Mouse (Mus musculus) midbrain, postnatal 0 days (tissue): Measurements from ENCODE around the gene Zfp319. TPM values are rescaled to one million over a fixed set of nuclear protein-coding genes. Genes with fewer than 3 reads are reported as not detected.
A peak's percentile ranks its signal among the peaks of the same experiment; 100 is the strongest.

Source experiments
- ATAC-seq: fragments of 200-750 bp; cut with Nextera tagmentation; 2 replicates; pipeline ENCODE4 v1.8.0; 2017; ENCODE audit warnings: moderate number of reproducible peaks, mild to moderate bottlenecking, moderate TSS enrichment, moderate library complexity; ENCODE audit not compliant: low FRiP score
- DNase-seq: peaks from one replicate; pipeline ENCODE4 v3.0.0-alpha.2; 2015; ENCODE audit warnings: low spot score
- H3K27ac ChIP-seq: fragments of 300-500 bp; sonication (generic); 2 replicates; pipeline ENCODE4 v1.5.1; 2014; ENCODE audit warnings: low read depth, mild to moderate bottlenecking, low read length, mixed read lengths
- H3K27me3 ChIP-seq: fragments of 300-500 bp; sonication (generic); 2 replicates; pipeline ENCODE4 v1.6.1; 2014; ENCODE audit warnings: low read length, control low read depth, mixed read lengths; ENCODE audit not compliant: insufficient read depth
- H3K36me3 ChIP-seq: fragments of 300-500 bp; sonication (generic); 2 replicates; pipeline ENCODE4 v1.6.1; 2014; ENCODE audit warnings: low read length, control low read depth, mixed read lengths; ENCODE audit not compliant: insufficient read depth
- H3K4me1 ChIP-seq: fragments of 300-500 bp; sonication (generic); 2 replicates; pipeline ENCODE4 v1.6.1; 2014; ENCODE audit warnings: mild to moderate bottlenecking, control low read depth, antibody characterized with exemption, low read length, mixed read lengths; ENCODE audit not compliant: insufficient read depth
- H3K4me2 ChIP-seq: fragments of 300-500 bp; sonication (generic); 2 replicates; pipeline ENCODE4 v1.6.1; 2014; ENCODE audit warnings: low read depth, mild to moderate bottlenecking, low read length, mixed read lengths; ENCODE audit not compliant: poor library complexity, severe bottlenecking
- H3K4me3 ChIP-seq: fragments of 300-500 bp; sonication (generic); 2 replicates; pipeline ENCODE4 v1.5.1; 2014; ENCODE audit warnings: low read depth, mild to moderate bottlenecking, low read length, moderate library complexity
- H3K9ac ChIP-seq: fragments of 300-500 bp; sonication (generic); replicated peaks from 2 replicates; pipeline ENCODE4 v1.6.1; 2014; ENCODE audit warnings: mild to moderate bottlenecking, low read length, moderate library complexity, mixed read lengths; ENCODE audit not compliant: poor library complexity, severe bottlenecking
- H3K9me3 ChIP-seq: fragments of 300-500 bp; sonication (generic); 2 replicates; pipeline ENCODE4 v1.6.1; 2016; ENCODE audit warnings: low read length, control low read depth
- CTCF ChIP-seq: IDR thresholded peaks from 2 replicates; pipeline ENCODE4 v1.5.1; 2016; ENCODE audit warnings: antibody characterized with exemption, mild to moderate bottlenecking
- WGBS: fragments of 180-500 bp; shearing (Covaris S2); extraction: QIAGEN DNeasy Blood & Tissue Kit; methylation state at CpG from one replicate; pipeline ENCODE4 v1.1.7; 2014; 5-methylcytosine and 5-hydroxymethylcytosine counted together
- polyA plus RNA-seq: library from polyadenylated mRNA; unstranded; fragments of >200 nt; fragmentation: Nextera tagmentation; extraction: Ambion mirVana; gene quantifications from 2 replicates; pipeline ENCODE4 v1.2.1, GENCODE M21; 2015
- total RNA-seq: library from RNA; depleted of rRNA; stranded (reverse); fragments of >200 nt; gene quantifications from 2 replicates; pipeline ENCODE4 v1.2.3, GENCODE M21; 2014

Zfp319 gene
- total and polyA plus RNA-seq, 2 experiments from 2014 or later = 11.7 to 20.1 TPM

GRCm38 (mm10) chr8:95361016-95361341, 29.2 kb upstream of the Zfp319 start:
- Histone ChIP-seq H3K27me3 (no peaks in the 10 kb centered on the region), H3K36me3 (no peaks in the 10 kb centered on the region), H3K9ac (no peak overlapping the region), H3K4me1 (peaks cover 9% of the 10 kb centered on the region), H3K27ac (no peak overlapping the region), H3K4me2 (no peak overlapping the region), H3K9me3 (no peaks in the 10 kb centered on the region), H3K4me3 (no peak overlapping the region)
- TF ChIP-seq CTCF = no peak
- ATAC-seq = no peak
- DNase-seq = no peak
- WGBS = 66% methylated on average over 3 of the region's 3 CpGs

- H3K9ac ChIP-seq = no peak overlapping the region
- H3K27ac ChIP-seq = no peak overlapping the region
- TF ChIP-seq CTCF = no peak
- H3K9me3 ChIP-seq = no peaks in the 10 kb centered on the region
- DNase-seq = no peak
- H3K4me1 ChIP-seq = peaks cover 9% of the 10 kb centered on the region
- H3K4me2 ChIP-seq = no peak overlapping the region
- H3K36me3 ChIP-seq = no peaks in the 10 kb centered on the region
- H3K27me3 ChIP-seq = no peaks in the 10 kb centered on the region
- ATAC-seq = no peak
- 32% methylated on average over 7 of the region's 7 CpGs for WGBS
- no peak overlapping the region for H3K4me3 ChIP-seq
Observed at GRCm38 (mm10) chr8:95360181-95361015, 28.6 kb upstream of the Zfp319 start.

- DNase-seq (no peak), ATAC-seq (no peak)
- Histone ChIP-seq H3K4me3 (no peak overlapping the region), H3K27ac (no peak overlapping the region), H3K36me3 (no peaks in the 10 kb centered on the region), H3K9ac (no peak overlapping the region), H3K9me3 (no peaks in the 10 kb centered on the region), H3K4me2 (no peak overlapping the region), H3K4me1 (peaks cover 9% of the 10 kb centered on the region), H3K27me3 (no peaks in the 10 kb centered on the region)
- no peak for TF ChIP-seq CTCF
- WGBS = 57% methylated on average over 7 of the region's 8 CpGs
Observed at GRCm38 (mm10) chr8:95358550-95359411, 27.0 kb upstream of the Zfp319 start.

- DNase-seq (no peak), ATAC-seq (no peak)
- H3K4me1 ChIP-seq = peaks cover 7% of the 10 kb centered on the region; the same call in 1 of the 2 replicates
- no peaks in the 10 kb centered on the region for H3K27me3 ChIP-seq
- H3K9ac ChIP-seq = no peak overlapping the region
- 92% methylated on average over 2 of the region's 2 CpGs for WGBS
- TF ChIP-seq CTCF = no peak
- no peaks in the 10 kb centered on the region for H3K36me3 ChIP-seq
- no peak overlapping the region for H3K27ac ChIP-seq
- no peaks in the 10 kb centered on the region for H3K9me3 ChIP-seq
- peak overlapping the region; percentile 95 for H3K4me2 ChIP-seq
- no peak overlapping the region for H3K4me3 ChIP-seq
Observed at GRCm38 (mm10) chr8:95354606-95355005, 22.9 kb upstream of the Zfp319 start.

- no peak; the same call in 1 of the 2 replicates for TF ChIP-seq CTCF
- peak overlapping the region; percentile 73 for H3K9ac ChIP-seq
- peak overlapping the region; percentile 95 for H3K4me2 ChIP-seq
- peak overlapping the region; percentile 87 for H3K4me3 ChIP-seq
- DNase-seq (peak; percentile 61), ATAC-seq (peak; percentile 38)
- H3K27ac ChIP-seq = peak overlapping the region; percentile 71
- H3K36me3 ChIP-seq = no peaks in the 10 kb centered on the region
- 2% methylated on average over 62 of the region's 62 CpGs for WGBS
- H3K9me3 ChIP-seq = no peaks in the 10 kb centered on the region
- peaks cover 7% of the 10 kb centered on the region; the same call in 1 of the 2 replicates for H3K4me1 ChIP-seq
- no peaks in the 10 kb centered on the region for H3K27me3 ChIP-seq
Observed at GRCm38 (mm10) chr8:95352871-95353866, 21.4 kb upstream of the Zfp319 start.
